Mouse (Mus musculus) G1E (cell line): Measurements from ENCODE around the gene Rhbdd1. TPM values are rescaled to one million over a fixed set of nuclear protein-coding genes. Genes with fewer than 3 reads are reported as not detected.

ENCODE experiments used
- ATAC-seq: 2 replicates; pipeline ENCODE4 v1.8.0; 2016; ENCODE audit warnings: mild to moderate bottlenecking; ENCODE audit not compliant: insufficient number of reproducible peaks, poor library complexity, low FRiP score, severe bottlenecking; ENCODE audit errors: extremely low read depth
- DNase-seq: peaks from one replicate; pipeline ENCODE4 v3.0.0; 2012; ENCODE audit warnings: low spot score
- H3K27me3 ChIP-seq: 2 replicates; pipeline ENCODE4 v1.6.1; 2012; ENCODE audit warnings: mild to moderate bottlenecking, low read length, inconsistent platforms; ENCODE audit not compliant: insufficient read depth
- H3K36me3 ChIP-seq: replicated peaks from 2 replicates; pipeline ENCODE3; 2012; ENCODE audit warnings: mild to moderate bottlenecking, inconsistent platforms
- H3K4me1 ChIP-seq: 2 replicates; pipeline ENCODE4 v1.6.1; 2012; ENCODE audit warnings: low read depth, low read length, inconsistent platforms, mixed read lengths; ENCODE audit not compliant: insufficient read depth
- H3K4me3 ChIP-seq: 2 replicates; pipeline ENCODE4 v1.5.1; 2012; ENCODE audit warnings: low read depth, mild to moderate bottlenecking, inconsistent platforms, low read length, moderate library complexity, mixed read lengths
- H3K9me3 ChIP-seq: replicated peaks from 2 replicates; pipeline ENCODE4 v1.6.1; 2012; ENCODE audit warnings: inconsistent platforms
- CTCF ChIP-seq: IDR thresholded peaks from 2 replicates; pipeline ENCODE4 v1.5.1; 2012; ENCODE audit warnings: low read depth, low read length, inconsistent platforms, mixed read lengths
- GATA1 ChIP-seq: IDR thresholded peaks from 2 replicates; pipeline ENCODE4 v1.6.1; 2012; ENCODE audit warnings: borderline replicate concordance, low read length, inconsistent platforms, mixed read lengths
- GATA2 ChIP-seq: IDR thresholded peaks from 2 replicates; pipeline ENCODE4 v1.6.1; 2012; ENCODE audit warnings: low read depth, low read length, inconsistent platforms, borderline replicate concordance
- POLR2AphosphoS5 ChIP-seq: IDR thresholded peaks from 2 replicates; pipeline ENCODE4 v1.6.1; 2012; ENCODE audit warnings: low read depth, low read length, inconsistent platforms; ENCODE audit not compliant: insufficient replicate concordance
- TAL1 ChIP-seq: conservative IDR thresholded peaks from 2 replicates; pipeline ENCODE4 v1.6.1; 2012; ENCODE audit warnings: low read depth, low read length, inconsistent platforms, mixed read lengths
- polyA plus RNA-seq: library from polyadenylated mRNA; stranded (reverse); fragments of >175 nt; gene quantifications from 2 replicates; pipeline ENCODE4 v1.2.3, GENCODE M21; 2012
- total RNA-seq, 2 experiments: library from RNA; stranded (forward) in 1 of 2; stranded (reverse) in 1 of 2; fragments of 200-1000 nt in 1 of 2; fragments of >200 nt in 1 of 2; fragmentation: Nextera tagmentation in 1 of 2; gene quantifications; 2 replicates each; pipeline ENCODE4 v1.2.3; 2014 to 2017

Rhbdd1 gene
- total and polyA plus RNA-seq, 3 experiments, result 2.8 to 60.2 (median 41.8) TPM

- no peak overlapping the region for H3K4me3 ChIP-seq
- H3K36me3 ChIP-seq, result peaks cover 59% of the 10 kb centered on the region
- DNase-seq, result no peak
- no peak for ATAC-seq
- no peaks in the 10 kb centered on the region for H3K27me3 ChIP-seq
- no peaks in the 10 kb centered on the region for H3K4me1 ChIP-seq
- TF ChIP-seq GATA1, result no peak
- TF ChIP-seq POLR2AphosphoS5, result no peak
- no peak for TF ChIP-seq GATA2
- no peak for TF ChIP-seq CTCF
- TF ChIP-seq TAL1, result no peak
- no peaks in the 10 kb centered on the region for H3K9me3 ChIP-seq
These were observed 129.8 kb downstream of the Rhbdd1 start for GRCm38 (mm10) chr1:82446049-82446448.

GRCm38 (mm10) chr1:82449851-82450250 is 133.6 kb downstream of the Rhbdd1 start:
- H3K27me3 ChIP-seq, result 0 out of 2 replicates have a peak, but pooled peaks cover 5% of the 10 kb centered on the region

GRCm38 (mm10) chr1:82451927-82452651 is 135.8 kb downstream of the Rhbdd1 start:
- Histone ChIP-seq H3K27me3 (0 out of 2 replicates have a peak, but pooled peaks cover 5% of the 10 kb centered on the region), H3K4me3 (no peak overlapping the region), H3K9me3 (no peaks in the 10 kb centered on the region), H3K36me3 (peaks cover 7% of the 10 kb centered on the region), H3K4me1 (no peaks in the 10 kb centered on the region)
- no peak for TF ChIP-seq GATA2
- no peak for TF ChIP-seq POLR2AphosphoS5
- no peak for TF ChIP-seq TAL1
- no peak for TF ChIP-seq GATA1
- no peak for TF ChIP-seq CTCF
- no peak for ATAC-seq
- no peak for DNase-seq

More at GRCm38 (mm10) chr1:82449851-82450250, 133.6 kb downstream of the Rhbdd1 start:
- DNase-seq, result no peak
- Histone ChIP-seq H3K4me3 (no peak overlapping the region), H3K9me3 (no peaks in the 10 kb centered on the region), H3K4me1 (no peaks in the 10 kb centered on the region), H3K36me3 (peaks cover 24% of the 10 kb centered on the region)
- no peak for ATAC-seq
- TF ChIP-seq CTCF, result no peak
- TF ChIP-seq GATA2, result no peak
- TF ChIP-seq GATA1, result no peak
- no peak for TF ChIP-seq POLR2AphosphoS5
- TF ChIP-seq TAL1, result no peak

DNA sequence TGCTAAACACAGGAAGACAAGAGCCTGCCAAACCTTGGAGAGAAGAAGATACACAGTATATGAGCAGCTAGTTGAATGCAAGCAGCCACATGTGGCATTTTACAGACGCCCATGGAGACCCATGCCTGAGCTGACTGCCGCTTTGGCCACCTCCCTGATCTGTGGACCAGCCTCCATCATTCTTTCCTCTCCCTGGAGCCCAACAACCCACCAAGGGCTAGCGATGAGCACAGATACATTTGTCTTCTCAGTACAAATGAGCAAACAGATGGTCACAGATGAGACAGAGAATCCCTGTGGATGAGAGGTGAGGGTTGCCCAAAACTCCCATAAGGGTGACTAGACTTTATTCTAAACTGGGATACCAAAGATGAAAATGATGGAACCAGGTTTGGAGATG is 137.8 kb downstream of the Rhbdd1 start:
- Histone ChIP-seq H3K4me3 (no peak overlapping the region), H3K4me1 (no peaks in the 10 kb centered on the region), H3K9me3 (no peaks in the 10 kb centered on the region), H3K36me3 (no peaks in the 10 kb centered on the region), H3K27me3 (0 out of 2 replicates have a peak, but pooled peaks cover 5% of the 10 kb centered on the region)
- TF ChIP-seq CTCF (no peak), GATA2 (no peak), TAL1 (no peak), GATA1 (no peak), POLR2AphosphoS5 (no peak)
- no peak for DNase-seq
- ATAC-seq, result no peak

- DNase-seq (no peak), ATAC-seq (no peak)
- no peaks in the 10 kb centered on the region for H3K4me1 ChIP-seq
- no peaks in the 10 kb centered on the region for H3K36me3 ChIP-seq
- H3K9me3 ChIP-seq, result no peaks in the 10 kb centered on the region
- TF ChIP-seq TAL1, result no peak
- TF ChIP-seq GATA1, result no peak
- no peak for TF ChIP-seq POLR2AphosphoS5
- no peak for TF ChIP-seq CTCF
- no peak for TF ChIP-seq GATA2
- no peak overlapping the region for H3K4me3 ChIP-seq
- H3K27me3 ChIP-seq, result 0 out of 2 replicates have a peak, but pooled peaks cover 3% of the 10 kb centered on the region
These were observed 143.1 kb downstream of the Rhbdd1 start for GRCm38 (mm10) chr1:82459350-82459749.

GRCm38 (mm10) chr1:82459926-82460325 is 143.7 kb downstream of the Rhbdd1 start:
- Histone ChIP-seq H3K27me3 (no peaks in the 10 kb centered on the region), H3K36me3 (no peaks in the 10 kb centered on the region), H3K4me3 (no peak overlapping the region), H3K9me3 (no peaks in the 10 kb centered on the region), H3K4me1 (no peaks in the 10 kb centered on the region)
- DNase-seq (no peak), ATAC-seq (no peak)
- TF ChIP-seq GATA2 (no peak), GATA1 (no peak), POLR2AphosphoS5 (no peak), TAL1 (no peak), CTCF (no peak)
